Mouse (Mus musculus): Measurements from ENCODE around the gene Rfx7. TPM values are rescaled to one million over a fixed set of nuclear protein-coding genes. Genes with fewer than 3 reads are reported as not detected.

Gene Rfx7
- polyA plus RNA-seq (2012; rRNA removed) (14.1 and 16.0 TPM in 2 replicates), polyA plus RNA-seq (2014; fragmentation: Nextera tagmentation; extraction: Ambion mirVana) (14.2 and 14.3 TPM in 2 replicates)

- Histone ChIP-seq H3K4me3 (replicated peaks; ENCODE audit: low read length) (peak within 1 kb of the TSS; percentile 97), H3K4me2 (replicated peaks; ENCODE audit: low read depth, low read length, severe bottlenecking) (peak within 1 kb of the TSS; percentile 78), H3K9ac (ENCODE audit: low read depth, low read length, severe bottlenecking) (peak within 1 kb of the TSS; percentile 92), H3K4me1 (ENCODE audit: control insufficient read depth, insufficient read depth, low read length) (peaks cover 8% of the 10 kb centered on the region), H3K27me3 (ENCODE audit: control insufficient read depth, insufficient read depth, low read length) (no peaks in the 10 kb centered on the region), H3K27ac (replicated peaks; ENCODE audit: low read depth, low read length) (peak within 1 kb of the TSS; percentile 98), H3K9me3 (ENCODE audit: control insufficient read depth, low read length) (no peaks in the 10 kb centered on the region), H3K36me3 (ENCODE audit: control insufficient read depth, insufficient read depth, low read length) (no peaks in the 10 kb centered on the region)
- ATAC-seq (ENCODE audit: low FRiP score, low read depth) (peak; percentile 88), DNase-seq (ENCODE audit: low spot score) (peak; percentile 65)
- TF ChIP-seq POLR2A (IDR thresholded peaks at IDR 0.05; ENCODE audit: borderline replicate concordance, extremely low read depth, insufficient read depth, insufficient read length), result no peak
- 0% methylated on average over 41 of the region's 63 CpGs for WGBS
Observed at GRCm38 (mm10) chr9:72531996-72532380, at the start of gene Rfx7. Gene Rfx7 (plus strand): TSS chr9:72532240.

GRCm38 (mm10) chr9:72488523-72488922, 43.5 kb upstream of the Rfx7 start:
- Histone ChIP-seq H3K4me2 (replicated peaks; ENCODE audit: low read depth, low read length, severe bottlenecking) (no peak overlapping the region), H3K9ac (ENCODE audit: low read depth, low read length, severe bottlenecking) (no peak overlapping the region), H3K27ac (replicated peaks; ENCODE audit: low read depth, low read length) (no peak overlapping the region), H3K9me3 (ENCODE audit: control insufficient read depth, low read length) (no peaks in the 10 kb centered on the region), H3K36me3 (ENCODE audit: control insufficient read depth, insufficient read depth, low read length) (no peaks in the 10 kb centered on the region), H3K4me1 (ENCODE audit: control insufficient read depth, insufficient read depth, low read length) (peaks cover 5% of the 10 kb centered on the region; the same call in 1 of the 2 replicates), H3K4me3 (replicated peaks; ENCODE audit: low read length) (no peak overlapping the region), H3K27me3 (ENCODE audit: control insufficient read depth, insufficient read depth, low read length) (no peaks in the 10 kb centered on the region)
- no peak for DNase-seq (ENCODE audit: low spot score)
- ATAC-seq (ENCODE audit: low FRiP score, low read depth), result no peak
- no peak for TF ChIP-seq POLR2A (IDR thresholded peaks at IDR 0.05; ENCODE audit: borderline replicate concordance, extremely low read depth, insufficient read depth, insufficient read length)

- DNase-seq (ENCODE audit: low spot score) (no peak), ATAC-seq (ENCODE audit: low FRiP score, low read depth) (no peak)
- 89% methylated on average over 5 of the region's 5 CpGs for WGBS
Observed at GRCm38 (mm10) chr9:72489131-72489530, 42.9 kb upstream of the Rfx7 start.

GRCm38 (mm10) chr9:72491559-72492193, 40.4 kb upstream of the Rfx7 start:
- Histone ChIP-seq H3K9me3 (ENCODE audit: control insufficient read depth, low read length) (no peaks in the 10 kb centered on the region), H3K9ac (ENCODE audit: low read depth, low read length, severe bottlenecking) (peak overlapping the region; percentile 79), H3K4me3 (replicated peaks; ENCODE audit: low read length) (peak overlapping the region; percentile 71), H3K4me1 (ENCODE audit: control insufficient read depth, insufficient read depth, low read length) (peaks cover 5% of the 10 kb centered on the region; the same call in 1 of the 2 replicates), H3K27me3 (ENCODE audit: control insufficient read depth, insufficient read depth, low read length) (no peaks in the 10 kb centered on the region), H3K4me2 (replicated peaks; ENCODE audit: low read depth, low read length, severe bottlenecking) (peak overlapping the region; percentile 65), H3K36me3 (ENCODE audit: control insufficient read depth, insufficient read depth, low read length) (no peaks in the 10 kb centered on the region), H3K27ac (replicated peaks; ENCODE audit: low read depth, low read length) (peak overlapping the region; percentile 63)
- peak; percentile 95 for ATAC-seq (ENCODE audit: low FRiP score, low read depth)
- peak; percentile 31; the same call in 1 of the 2 replicates for TF ChIP-seq POLR2A (IDR thresholded peaks at IDR 0.05; ENCODE audit: borderline replicate concordance, extremely low read depth, insufficient read depth, insufficient read length)
- WGBS, result under 1% methylated on average over 32 of the region's 32 CpGs
- DNase-seq (ENCODE audit: low spot score), result peak; percentile 87

More at GRCm38 (mm10) chr9:72489131-72489530, 42.9 kb upstream of the Rfx7 start:
- TF ChIP-seq POLR2A (IDR thresholded peaks at IDR 0.05; ENCODE audit: borderline replicate concordance, extremely low read depth, insufficient read depth, insufficient read length), result no peak
- Histone ChIP-seq H3K4me1 (ENCODE audit: control insufficient read depth, insufficient read depth, low read length) (peaks cover 5% of the 10 kb centered on the region; the same call in 1 of the 2 replicates), H3K9me3 (ENCODE audit: control insufficient read depth, low read length) (no peaks in the 10 kb centered on the region), H3K4me2 (replicated peaks; ENCODE audit: low read depth, low read length, severe bottlenecking) (no peak overlapping the region), H3K27me3 (ENCODE audit: control insufficient read depth, insufficient read depth, low read length) (no peaks in the 10 kb centered on the region), H3K36me3 (ENCODE audit: control insufficient read depth, insufficient read depth, low read length) (no peaks in the 10 kb centered on the region), H3K27ac (replicated peaks; ENCODE audit: low read depth, low read length) (no peak overlapping the region), H3K9ac (ENCODE audit: low read depth, low read length, severe bottlenecking) (no peak overlapping the region), H3K4me3 (replicated peaks; ENCODE audit: low read length) (no peak overlapping the region)

- peak within 1 kb of the TSS; percentile 65 for H3K4me2 ChIP-seq (replicated peaks; ENCODE audit: low read depth, low read length, severe bottlenecking)
- ATAC-seq (ENCODE audit: low FRiP score, low read depth), result peak; percentile 24; the same call in 1 of the 2 replicates
- peak within 1 kb of the TSS; percentile 63 for H3K27ac ChIP-seq (replicated peaks; ENCODE audit: low read depth, low read length)
- WGBS, result 13% methylated on average over 6 of the region's 6 CpGs
- TF ChIP-seq POLR2A (IDR thresholded peaks at IDR 0.05; ENCODE audit: borderline replicate concordance, extremely low read depth, insufficient read depth, insufficient read length), result no peak
- H3K4me1 ChIP-seq (ENCODE audit: control insufficient read depth, insufficient read depth, low read length), result peaks cover 5% of the 10 kb centered on the region; the same call in 1 of the 2 replicates
- H3K9ac ChIP-seq (ENCODE audit: low read depth, low read length, severe bottlenecking), result peak within 1 kb of the TSS; percentile 79
- no peaks in the 10 kb centered on the region for H3K36me3 ChIP-seq (ENCODE audit: control insufficient read depth, insufficient read depth, low read length)
- peak within 1 kb of the TSS; percentile 71 for H3K4me3 ChIP-seq (replicated peaks; ENCODE audit: low read length)
- no peaks in the 10 kb centered on the region for H3K27me3 ChIP-seq (ENCODE audit: control insufficient read depth, insufficient read depth, low read length)
- DNase-seq (ENCODE audit: low spot score), result no peak
- no peaks in the 10 kb centered on the region for H3K9me3 ChIP-seq (ENCODE audit: control insufficient read depth, low read length)
Observed at GRCm38 (mm10) chr9:72492194-72492565, 39.9 kb upstream of the Rfx7 start, which contains the start of gene Tex9. Gene Tex9 (minus strand): TSS chr9:72492212.
